Mouse (Mus musculus): ENCODE data around the gene 2300003K06Rik.
"Not testable (repeated sequence)": the region's sequence is repeated elsewhere in the genome, so short reads cannot be mapped to it uniquely, and the experiment has no call there.

The 2300003K06Rik gene

GRCm38 (mm10) chr11:99837966-99838365 is at the start of gene 2300003K06Rik:
TSS of gene 2300003K06Rik (minus strand) at chr11:99838066.
- in situ Hi-C loops (cut with MboI; ENCODE audit: low pct_unique_long_range_greater_than_20kb in 1 of 2, low sequenced_read_pairs in 2 of 2, unreplicated experiment in 1 of 2) = no loop called here

GRCm38 (mm10) chr11:99878887-99879286 is 41.0 kb upstream of the 2300003K06Rik start, which contains the start of gene Gm11567:
TSS of gene Gm11567 (plus strand) at chr11:99879187.
- in situ Hi-C loops (cut with MboI; ENCODE audit: low pct_unique_long_range_greater_than_20kb in 1 of 2, low sequenced_read_pairs in 2 of 2, unreplicated experiment in 1 of 2) = not testable (repeated sequence)

- in situ Hi-C loops (cut with MboI; ENCODE audit: low pct_unique_long_range_greater_than_20kb in 1 of 2, low sequenced_read_pairs in 2 of 2, unreplicated experiment in 1 of 2) = not testable (repeated sequence)
These were observed 35.2 kb upstream of the 2300003K06Rik start, which contains the start of gene Krtap9-1 for GRCm38 (mm10) chr11:99873089-99873488. TSS of gene Krtap9-1 (plus strand) at chr11:99873389.

DNA sequence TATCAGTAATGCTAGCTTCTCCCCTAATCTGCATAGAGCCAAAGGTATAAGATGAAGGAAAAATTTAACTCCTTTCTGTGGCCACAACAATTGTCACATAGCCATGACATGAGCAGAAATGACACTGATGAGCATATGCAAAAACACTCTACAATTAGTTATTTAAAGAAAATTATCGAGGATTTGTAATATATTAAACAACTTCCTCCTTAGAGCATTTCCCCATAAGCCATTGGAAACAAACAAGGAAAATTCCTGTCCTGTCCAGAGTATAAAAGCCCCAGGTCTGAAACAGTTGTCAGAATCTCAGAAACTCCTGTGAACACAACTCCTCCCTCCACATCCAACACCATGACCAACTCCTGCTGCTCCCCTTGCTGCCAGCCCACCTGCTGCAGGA is 26.3 kb upstream of the 2300003K06Rik start, which contains the start of gene Gm11559:
TSS of gene Gm11559 (plus strand) at position 301 of the 400 bp plus-strand sequence.
- in situ Hi-C loops (cut with MboI; ENCODE audit: low pct_unique_long_range_greater_than_20kb in 1 of 2, low sequenced_read_pairs in 2 of 2, unreplicated experiment in 1 of 2) = not testable (repeated sequence)

DNA sequence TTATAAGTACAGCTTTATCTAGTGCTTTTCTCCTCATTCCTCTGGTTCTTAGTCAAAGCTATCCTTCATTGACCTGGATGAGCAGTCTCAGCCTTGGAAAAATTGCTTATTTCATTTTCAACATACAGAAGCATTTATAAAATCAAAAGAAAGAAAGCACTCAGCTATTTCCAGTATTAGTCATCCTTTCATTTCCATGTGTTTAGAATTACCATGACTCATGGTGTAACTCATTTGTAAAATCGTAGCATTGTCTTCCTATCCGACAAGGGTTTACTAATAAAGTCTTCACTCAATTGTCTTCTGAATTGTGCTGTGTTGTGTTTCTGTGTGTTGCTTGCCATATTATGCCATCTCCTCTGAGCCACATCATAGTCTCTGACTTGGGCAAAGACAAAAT is 20.9 kb upstream of the 2300003K06Rik start:
- in situ Hi-C loops (cut with MboI; ENCODE audit: low pct_unique_long_range_greater_than_20kb in 1 of 2, low sequenced_read_pairs in 2 of 2, unreplicated experiment in 1 of 2) = no loop called here

DNA sequence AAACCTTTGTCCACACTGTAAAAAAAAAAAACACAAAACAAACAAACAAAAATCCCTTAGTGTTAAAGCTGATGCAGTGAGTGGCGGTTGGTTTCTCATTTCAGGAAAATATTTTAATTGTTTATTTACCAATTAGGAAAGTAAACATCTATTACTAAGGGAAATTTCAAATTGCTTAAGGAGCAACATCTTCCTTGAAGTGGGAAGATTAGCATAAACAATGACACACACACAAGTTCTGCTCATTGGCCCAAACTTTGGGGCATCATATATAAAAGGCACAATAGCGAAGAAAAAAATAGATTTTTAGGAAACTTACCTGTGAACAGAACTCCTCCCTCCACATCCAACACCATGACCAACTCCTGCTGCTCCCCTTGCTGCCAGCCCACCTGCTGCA is 19.8 kb upstream of the 2300003K06Rik start, which contains the start of gene Gm11568:
TSS of gene Gm11568 (plus strand) at position 301 of the 400 bp plus-strand sequence.
- in situ Hi-C loops (cut with MboI; ENCODE audit: low pct_unique_long_range_greater_than_20kb in 1 of 2, low sequenced_read_pairs in 2 of 2, unreplicated experiment in 1 of 2) = no loop called here

DNA sequence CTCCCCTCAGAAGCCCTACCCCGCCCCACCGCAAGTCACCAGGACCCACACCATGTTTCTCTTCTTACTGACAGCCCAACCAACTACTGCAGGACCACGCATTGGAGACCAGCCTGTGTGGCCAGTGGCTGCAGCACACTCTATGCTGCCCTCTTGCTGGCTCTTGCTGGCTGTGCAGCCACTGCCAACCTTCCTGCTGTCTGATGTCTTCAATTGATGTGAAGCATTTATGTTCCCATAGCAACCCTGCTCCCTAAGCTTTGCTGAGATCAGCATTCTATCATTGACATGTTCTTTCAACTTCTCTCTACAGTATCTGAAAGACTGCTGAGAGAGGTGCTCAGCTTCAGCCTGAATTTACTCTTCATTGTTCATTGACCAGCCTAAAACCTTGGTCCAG is 16.3 kb upstream of the 2300003K06Rik start:
- in situ Hi-C loops (cut with MboI; ENCODE audit: low pct_unique_long_range_greater_than_20kb in 1 of 2, low sequenced_read_pairs in 2 of 2, unreplicated experiment in 1 of 2) = no loop called here

DNA sequence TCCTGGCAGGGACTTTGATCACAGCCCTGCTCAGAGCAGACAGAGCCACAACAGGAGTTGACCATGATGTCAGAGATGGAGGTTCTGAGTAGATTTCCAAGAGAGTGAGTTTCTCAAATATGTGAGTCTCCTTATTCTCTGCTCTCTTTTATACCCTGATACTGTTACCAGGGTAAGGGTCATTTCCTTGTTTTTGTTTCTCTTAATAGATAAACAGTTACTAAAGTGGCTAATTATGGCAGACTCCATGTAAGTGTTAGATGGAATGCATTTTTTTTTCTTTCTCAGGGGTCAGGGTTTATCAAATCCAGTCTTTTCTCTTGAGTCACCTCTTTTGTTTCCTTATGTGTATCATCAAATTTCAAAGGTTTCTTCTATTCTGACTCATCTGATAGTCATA is 13.6 kb upstream of the 2300003K06Rik start, which contains the start of gene Krtap4-16:
TSS of gene Krtap4-16 (minus strand) at position 101 of the 400 bp plus-strand sequence.
- in situ Hi-C loops (cut with MboI; ENCODE audit: low pct_unique_long_range_greater_than_20kb in 1 of 2, low sequenced_read_pairs in 2 of 2, unreplicated experiment in 1 of 2) = no loop called here

DNA sequence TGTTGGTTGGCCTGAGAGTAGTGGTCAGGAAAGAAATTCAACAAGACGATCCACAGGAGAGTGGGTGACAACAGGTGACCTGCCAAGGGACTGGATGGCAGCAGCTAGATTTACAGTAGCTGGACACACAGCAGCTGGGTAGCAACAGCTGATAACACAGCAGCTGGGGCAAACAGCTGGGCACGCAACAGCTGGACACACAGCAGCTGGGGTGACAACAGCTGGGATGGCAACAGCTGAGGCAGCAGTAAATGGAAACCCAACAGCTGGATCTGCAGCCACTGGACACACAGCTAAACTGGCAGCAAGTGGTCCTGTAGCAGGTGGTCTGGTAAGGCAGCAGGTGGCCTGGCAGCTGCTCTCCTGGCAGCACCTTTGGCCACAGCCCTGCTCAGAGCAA is 8.9 kb upstream of the 2300003K06Rik start:
- in situ Hi-C loops (cut with MboI; ENCODE audit: low pct_unique_long_range_greater_than_20kb in 1 of 2, low sequenced_read_pairs in 2 of 2, unreplicated experiment in 1 of 2) = no loop called here

GRCm38 (mm10) chr11:99842185-99842584 is 4.3 kb upstream of the 2300003K06Rik start:
- in situ Hi-C loops (cut with MboI; ENCODE audit: low pct_unique_long_range_greater_than_20kb in 1 of 2, low sequenced_read_pairs in 2 of 2, unreplicated experiment in 1 of 2) = no loop called here

- in situ Hi-C loops (cut with MboI; ENCODE audit: low pct_unique_long_range_greater_than_20kb in 1 of 2, low sequenced_read_pairs in 2 of 2, unreplicated experiment in 1 of 2) = not testable (repeated sequence)
These were observed 22.3 kb downstream of the 2300003K06Rik start, which contains the start of gene Gm11564 for GRCm38 (mm10) chr11:99815566-99815965. TSS of gene Gm11564 (minus strand) at chr11:99815666.

DNA sequence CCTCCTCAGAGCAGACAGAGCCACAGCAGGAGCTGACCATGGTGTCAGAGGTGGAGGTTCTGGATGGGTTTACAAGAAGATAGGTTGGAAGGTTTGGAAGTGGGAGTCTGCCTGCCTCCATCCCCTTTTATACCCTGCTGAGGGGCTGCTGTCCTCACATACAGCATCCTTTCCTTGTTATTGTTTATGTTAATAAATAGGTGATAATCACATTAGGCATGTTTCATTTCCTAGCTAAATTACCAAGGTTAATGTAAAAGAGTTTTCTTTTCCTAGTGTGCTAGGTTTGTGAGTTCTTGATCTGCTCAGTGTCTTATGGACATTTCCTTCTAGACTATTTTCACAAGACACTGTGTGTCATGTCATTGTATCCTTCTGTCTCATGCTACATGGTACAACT is 28.1 kb downstream of the 2300003K06Rik start, which contains the start of gene Krtap4-13:
TSS of gene Krtap4-13 (minus strand) at position 101 of the 400 bp plus-strand sequence.
- in situ Hi-C loops (cut with MboI; ENCODE audit: low pct_unique_long_range_greater_than_20kb in 1 of 2, low sequenced_read_pairs in 2 of 2, unreplicated experiment in 1 of 2) = not testable (repeated sequence)

DNA sequence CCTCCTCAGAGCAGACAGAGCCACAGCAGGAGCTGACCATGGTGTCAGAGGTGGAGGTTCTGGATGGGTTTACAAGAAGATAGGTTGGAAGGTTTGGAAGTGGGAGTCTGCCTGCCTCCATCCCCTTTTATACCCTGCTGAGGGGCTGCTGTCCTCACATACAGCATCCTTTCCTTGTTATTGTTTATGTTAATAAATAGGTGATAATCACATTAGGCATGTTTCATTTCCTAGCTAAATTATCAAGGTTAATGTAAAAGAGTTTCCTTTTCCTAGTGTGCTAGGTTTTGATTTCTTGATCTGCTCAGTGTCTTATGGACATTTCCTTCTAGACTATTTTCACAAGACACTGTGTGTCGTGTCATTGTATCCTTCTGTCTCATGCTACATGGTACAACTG is 33.5 kb downstream of the 2300003K06Rik start, which contains the start of gene Gm11554:
TSS of gene Gm11554 (minus strand) at position 101 of the 400 bp plus-strand sequence.
- in situ Hi-C loops (cut with MboI; ENCODE audit: low pct_unique_long_range_greater_than_20kb in 1 of 2, low sequenced_read_pairs in 2 of 2, unreplicated experiment in 1 of 2) = not testable (repeated sequence)

- in situ Hi-C loops (cut with MboI; ENCODE audit: low pct_unique_long_range_greater_than_20kb in 1 of 2, low sequenced_read_pairs in 2 of 2, unreplicated experiment in 1 of 2) = not testable (repeated sequence)
These were observed 39.0 kb downstream of the 2300003K06Rik start, which contains the start of gene Gm11569 for GRCm38 (mm10) chr11:99798832-99799231. TSS of gene Gm11569 (minus strand) at chr11:99798932.

DNA sequence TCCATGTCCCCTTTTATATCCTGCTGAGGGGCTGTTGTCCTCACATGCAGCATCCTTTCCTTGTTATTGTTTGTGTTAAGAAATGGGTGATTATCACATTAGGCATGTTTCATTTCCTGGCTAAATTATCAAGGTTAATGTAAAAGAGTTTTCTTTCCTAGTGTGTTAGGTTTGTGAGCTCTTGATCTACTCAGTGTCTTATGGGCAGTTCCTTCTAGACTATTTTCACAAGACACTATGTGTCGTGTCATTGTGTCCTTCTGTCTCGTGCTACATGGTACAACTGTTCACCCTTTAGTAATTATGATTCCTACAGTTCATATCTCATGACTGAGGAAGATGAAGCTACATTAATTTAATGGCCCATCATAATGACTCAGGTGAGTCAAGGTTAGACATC is 44.5 kb downstream of the 2300003K06Rik start, which contains the start of gene Gm11596:
TSS of gene Gm11596 (minus strand) at position 101 of the 400 bp plus-strand sequence.
- in situ Hi-C loops (cut with MboI; ENCODE audit: low pct_unique_long_range_greater_than_20kb in 1 of 2, low sequenced_read_pairs in 2 of 2, unreplicated experiment in 1 of 2) = no loop called here

Measured in mouse embryonic stem cell (cell line).